17 mouse cellular contexts compared by ENCODE assay signal in genomic region chr13:44329161-44329560, GRCm38 (mm10).
DNase-seq lines count a peak whose midpoint lies in the region; ATAC-seq lines count a peak whose summit lies in the region.
"Had no signal": no experiment of that assay in that cellular context is flagged by ENCODE, and none has a peak within 500 bp of the region (broad histone marks: within the 10 kb centered on the region; RNA-seq: fewer than 3 reads in every experiment).

No protein-coding gene starts in this region.

- H3K4me3 ChIP-seq in heart, embryonic 11.5 days (ENCODE audit: low read depth, low read length): no peak overlapping the region
- H3K4me3 ChIP-seq in brown adipose tissue, adult 24 weeks (ENCODE audit: insufficient read depth, low read depth, low read length): no peak overlapping the region
- H3K4me3 ChIP-seq in embryonic facial prominence, embryonic 14.5 days (ENCODE audit: low read depth, low read length): no peak overlapping the region
- H3K4me3 ChIP-seq: embryonic facial prominence, embryonic 15.5 days; hindbrain, embryonic 12.5 days; liver, embryonic 13.5 days; midbrain, embryonic 13.5 days had no signal

- H3K27ac ChIP-seq in heart, embryonic 11.5 days (ENCODE audit: low read depth, low read length): no peak overlapping the region
- H3K27ac ChIP-seq in brown adipose tissue, adult 24 weeks (replicated peaks; ENCODE audit: low read depth, low read length): peak overlapping the region; percentile 46; the same call in 1 of the 2 replicates
- H3K27ac ChIP-seq in embryonic facial prominence, embryonic 14.5 days (replicated peaks; ENCODE audit: low read depth, low read length): no peak overlapping the region
- H3K27ac ChIP-seq: embryonic facial prominence, embryonic 15.5 days; hindbrain, embryonic 12.5 days; liver, embryonic 13.5 days; macrophage; midbrain, embryonic 13.5 days had no signal

- H3K4me1 ChIP-seq in heart, embryonic 11.5 days (ENCODE audit: control insufficient read depth, insufficient read depth, low read length): peaks cover 4% of the 10 kb centered on the region; the same call in 1 of the 2 replicates
- peaks cover 11% of the 10 kb centered on the region; the same call in 1 of the 2 replicates for H3K4me1 ChIP-seq in brown adipose tissue, adult 24 weeks (ENCODE audit: control insufficient read depth, insufficient read depth, insufficient read length, low read length)
- H3K4me1 ChIP-seq in embryonic facial prominence, embryonic 14.5 days (ENCODE audit: control insufficient read depth, insufficient read depth, low read length): peaks cover 12% of the 10 kb centered on the region
- H3K4me1 ChIP-seq: liver, embryonic 13.5 days; midbrain, embryonic 13.5 days had no signal

- H3K9me3 ChIP-seq in heart, embryonic 11.5 days (replicated peaks; ENCODE audit: control insufficient read depth, low read length): no peaks in the 10 kb centered on the region
- H3K9me3 ChIP-seq in embryonic facial prominence, embryonic 14.5 days (ENCODE audit: control insufficient read depth, low read length): no peaks in the 10 kb centered on the region
- H3K9me3 ChIP-seq: embryonic facial prominence, embryonic 15.5 days; hindbrain, embryonic 12.5 days; liver, embryonic 13.5 days; midbrain, embryonic 13.5 days had no signal

- H3K36me3 ChIP-seq in heart, embryonic 11.5 days (ENCODE audit: control insufficient read depth, insufficient read depth, low read length): no peaks in the 10 kb centered on the region
- H3K36me3 ChIP-seq in embryonic facial prominence, embryonic 14.5 days (ENCODE audit: control insufficient read depth, insufficient read depth, low read length): no peaks in the 10 kb centered on the region
- H3K36me3 ChIP-seq: embryonic facial prominence, embryonic 15.5 days; hindbrain, embryonic 12.5 days; liver, embryonic 13.5 days; midbrain, embryonic 13.5 days had no signal

- no peak overlapping the region for H3K4me2 ChIP-seq in heart, embryonic 11.5 days
- H3K4me2 ChIP-seq in embryonic facial prominence, embryonic 14.5 days (ENCODE audit: low read depth, low read length): no peak overlapping the region
- H3K4me2 ChIP-seq: embryonic facial prominence, embryonic 15.5 days; hindbrain, embryonic 12.5 days; liver, embryonic 13.5 days; midbrain, embryonic 13.5 days had no signal

- no peak overlapping the region for H3K9ac ChIP-seq in heart, embryonic 11.5 days (ENCODE audit: low read depth, low read length)
- H3K9ac ChIP-seq in embryonic facial prominence, embryonic 14.5 days (ENCODE audit: low read depth, low read length): no peak overlapping the region
- H3K9ac ChIP-seq: embryonic facial prominence, embryonic 15.5 days; hindbrain, embryonic 12.5 days; liver, embryonic 13.5 days; midbrain, embryonic 13.5 days had no signal

- DNase-seq in heart, adult 8-10 months (ENCODE audit: low spot score): peak; percentile 57
- DNase-seq in embryonic facial prominence, embryonic 14.5 days (ENCODE audit: low spot score): peak; percentile 30
- peak; percentile 32 for DNase-seq in heart, postnatal 4 days
- no peak for DNase-seq in left cerebral cortex, adult 9 months (ENCODE audit: low spot score in 2 of 2)
- DNase-seq in retina, embryonic 14.5 days (ENCODE audit: low spot score): no peak
- DNase-seq: adrenal gland, postnatal 10 days; cerebellum, adult 18-20 months; left cerebral cortex, postnatal 4 days; liver, embryonic 13.5 days; right cerebral cortex, adult 18-20 months had no signal

- H3K27me3 ChIP-seq in heart, embryonic 11.5 days (ENCODE audit: control insufficient read depth, insufficient read depth, low read length): no peaks in the 10 kb centered on the region
- no peaks in the 10 kb centered on the region for H3K27me3 ChIP-seq in embryonic facial prominence, embryonic 14.5 days (replicated peaks; ENCODE audit: control insufficient read depth, insufficient read depth, low read length)
- H3K27me3 ChIP-seq: embryonic facial prominence, embryonic 15.5 days; hindbrain, embryonic 12.5 days; liver, embryonic 13.5 days; midbrain, embryonic 13.5 days had no signal

- WGBS in heart, embryonic 11.5 days (ENCODE audit: insufficient replicate concordance): 67% methylated on average over 4 of the region's 4 CpGs
- WGBS in embryonic facial prominence, embryonic 14.5 days: 41% methylated on average over 4 of the region's 4 CpGs

- no peak for ATAC-seq in heart, embryonic 11.5 days (replicated peaks; ENCODE audit: insufficient number of reproducible peaks, low FRiP score, low TSS enrichment)
- no peak for ATAC-seq in embryonic facial prominence, embryonic 14.5 days (ENCODE audit: low read depth)
- ATAC-seq: inflammation-experienced regulatory T-cells, adult 6 months; midbrain, embryonic 13.5 days had no signal

Comparison
In these comparisons a context has a peak if more than half of its experiments do, and no peak if none do; other contexts are left out.
1. DNase-seq: peak in heart, adult 8-10 months (single experiment), embryonic facial prominence, embryonic 14.5 days (single experiment) and heart, postnatal 4 days (single experiment); none in left cerebral cortex, adult 9 months (0 of 2) and retina, embryonic 14.5 days (single experiment).